Mouse (Mus musculus) lung, postnatal 25 days (tissue): Measurements from ENCODE around the gene Agfg2.

Experiments used
- DNase-seq: peaks from one replicate; pipeline ENCODE4 v3.0.0; 2022; ENCODE audit warnings: low spot score

Gene Agfg2

DNA sequence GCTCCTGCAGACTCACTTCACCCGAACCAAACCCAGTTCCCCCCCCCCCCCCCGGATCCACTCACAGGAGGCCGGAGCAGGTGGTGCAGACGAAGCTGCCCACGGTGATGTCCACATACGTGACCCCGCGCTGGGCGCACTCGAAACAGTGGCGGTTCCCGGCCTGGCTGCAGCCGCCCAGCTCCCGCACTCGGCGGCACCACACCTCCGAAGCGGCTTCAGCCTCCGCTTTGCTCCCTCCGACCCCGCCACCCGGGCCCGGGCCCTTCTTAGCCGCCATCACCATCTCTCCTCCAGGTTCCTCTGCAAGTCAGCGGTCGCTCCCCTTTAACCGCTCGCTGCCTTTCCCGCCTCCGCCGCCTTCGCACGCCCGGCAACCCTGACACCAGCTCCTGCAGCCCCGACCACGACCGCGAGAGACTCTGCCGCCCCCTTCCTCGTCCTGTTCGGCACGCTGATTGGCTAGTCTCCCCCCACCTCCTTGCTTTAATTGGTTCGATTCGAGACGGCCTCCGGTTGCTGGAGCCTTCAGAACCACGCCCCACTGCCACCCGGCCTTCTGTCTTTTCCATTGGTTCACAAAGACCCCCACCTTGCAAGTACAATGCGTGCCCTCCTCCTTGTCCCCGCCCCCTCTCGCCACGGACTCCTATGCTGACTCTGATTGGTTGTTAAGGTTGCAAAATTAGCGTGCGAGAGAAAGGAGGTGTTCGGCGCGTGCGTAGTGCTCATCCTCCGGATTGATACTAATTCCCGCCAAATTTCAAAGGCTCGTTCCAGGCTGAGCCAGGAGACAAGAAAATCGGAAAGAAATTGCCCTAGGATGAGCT lies at the start of gene Agfg2:
TSS of gene Agfg2 (minus strand) at position 433 of the 830 bp plus-strand sequence.
- DNase-seq = peak; percentile 100

DNA sequence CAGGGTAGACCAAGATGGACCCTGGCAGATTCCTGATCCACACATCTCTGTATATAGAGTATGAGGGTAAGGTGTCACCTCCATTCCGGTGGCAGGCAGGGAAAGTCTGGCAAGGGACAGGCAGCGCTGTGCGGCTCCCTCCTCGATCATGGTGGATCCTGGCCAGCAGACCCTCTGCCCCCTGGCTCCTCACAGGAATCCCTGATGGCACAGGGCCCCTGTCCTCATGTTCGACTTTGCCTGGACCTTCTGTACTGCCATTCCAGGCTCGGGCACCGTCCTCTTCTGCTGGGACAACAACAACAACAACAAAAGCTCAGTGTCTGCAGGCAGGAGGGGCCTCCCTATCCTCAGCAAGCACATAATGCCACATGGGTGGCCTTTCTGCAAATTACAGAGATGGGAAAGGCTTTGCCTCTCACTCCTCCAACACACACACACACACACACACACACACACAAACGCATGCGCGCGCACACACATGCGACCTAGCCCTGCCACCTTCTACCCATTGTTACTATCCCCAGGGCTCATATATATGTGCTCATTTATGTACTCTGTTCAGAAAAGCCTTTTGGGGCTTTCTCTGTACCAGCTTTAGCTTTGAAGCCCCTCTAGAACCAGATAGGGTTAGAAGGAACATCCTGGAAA lies 49.2 kb upstream of the Agfg2 start:
- DNase-seq = no peak

GRCm38 (mm10) chr5:137726767-137727166 lies 42.2 kb upstream of the Agfg2 start:
- DNase-seq = no peak

DNA sequence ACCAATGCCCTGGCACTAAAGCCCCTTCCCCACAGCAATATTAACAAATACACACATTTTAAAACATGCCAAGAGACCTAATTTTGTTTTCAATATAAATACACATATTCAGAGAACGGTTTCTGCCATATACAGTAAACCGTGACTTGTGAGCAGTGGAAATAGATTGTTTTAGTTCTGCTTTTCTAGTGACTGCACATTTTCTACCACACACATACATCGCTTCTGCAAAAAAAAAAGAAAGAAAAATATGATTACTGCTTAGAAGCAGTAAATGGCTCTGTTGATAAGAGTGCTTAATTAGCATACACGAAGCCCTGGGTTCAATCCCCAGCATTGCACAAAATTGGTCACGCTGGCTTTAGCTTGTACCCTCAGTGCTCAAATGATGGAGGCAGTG lies 39.3 kb upstream of the Agfg2 start:
- no peak for DNase-seq

GRCm38 (mm10) chr5:137720558-137721164 lies 36.1 kb upstream of the Agfg2 start:
- peak; percentile 44 for DNase-seq

- DNase-seq = no peak
Observed at GRCm38 (mm10) chr5:137719088-137719487, 34.6 kb upstream of the Agfg2 start.

GRCm38 (mm10) chr5:137718020-137718790 lies 33.7 kb upstream of the Agfg2 start:
- peak; percentile 24 for DNase-seq

- no peak for DNase-seq
Observed at GRCm38 (mm10) chr5:137715685-137716084, 31.2 kb upstream of the Agfg2 start.

- no peak for DNase-seq
Observed at GRCm38 (mm10) chr5:137713454-137713853, 28.9 kb upstream of the Agfg2 start.

- peak; percentile 93 for DNase-seq
Observed at GRCm38 (mm10) chr5:137706913-137707633, 22.5 kb upstream of the Agfg2 start.

GRCm38 (mm10) chr5:137705242-137705641 lies 20.7 kb upstream of the Agfg2 start:
- DNase-seq = peak; percentile 22

DNA sequence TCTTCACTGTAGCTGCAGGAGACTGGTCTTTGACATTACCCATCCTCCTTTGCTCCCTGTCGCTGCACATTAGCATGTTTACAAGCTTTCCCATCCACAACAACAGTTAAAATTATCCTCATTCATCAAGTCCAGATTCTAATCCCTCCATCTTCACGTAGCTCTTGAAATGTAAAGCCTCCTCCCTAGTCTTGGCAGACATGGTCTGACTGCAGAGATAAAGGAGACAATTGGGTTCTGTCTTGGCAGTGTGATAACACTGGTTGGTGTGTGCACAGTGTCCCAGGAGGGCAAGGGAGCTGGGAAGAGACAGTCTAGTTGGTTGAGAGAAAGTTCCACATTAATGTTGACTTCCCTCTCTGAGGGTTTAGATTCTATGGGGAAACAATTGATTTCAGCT lies 15.3 kb upstream of the Agfg2 start:
- no peak for DNase-seq

DNA sequence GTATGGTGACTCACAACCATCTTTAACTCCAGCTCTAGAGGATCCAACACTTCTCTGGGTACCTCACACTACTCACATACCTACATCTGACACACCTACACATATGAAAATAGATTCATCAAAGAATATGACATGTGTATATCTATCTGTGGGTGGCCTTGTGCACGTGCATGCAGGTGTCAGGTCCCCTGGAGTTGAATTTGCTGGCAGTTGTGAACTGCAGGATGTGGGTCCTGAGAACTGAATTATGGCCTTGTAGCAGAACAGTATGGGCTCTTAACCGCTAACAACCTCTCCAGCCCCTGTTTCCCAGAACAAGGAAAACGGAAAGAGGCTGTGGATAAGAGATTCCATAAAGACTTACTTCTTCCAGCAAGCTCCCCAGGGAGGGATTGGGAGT lies 14.6 kb upstream of the Agfg2 start:
- no peak for DNase-seq

GRCm38 (mm10) chr5:137695930-137696329 lies 11.4 kb upstream of the Agfg2 start:
- DNase-seq = no peak

DNA sequence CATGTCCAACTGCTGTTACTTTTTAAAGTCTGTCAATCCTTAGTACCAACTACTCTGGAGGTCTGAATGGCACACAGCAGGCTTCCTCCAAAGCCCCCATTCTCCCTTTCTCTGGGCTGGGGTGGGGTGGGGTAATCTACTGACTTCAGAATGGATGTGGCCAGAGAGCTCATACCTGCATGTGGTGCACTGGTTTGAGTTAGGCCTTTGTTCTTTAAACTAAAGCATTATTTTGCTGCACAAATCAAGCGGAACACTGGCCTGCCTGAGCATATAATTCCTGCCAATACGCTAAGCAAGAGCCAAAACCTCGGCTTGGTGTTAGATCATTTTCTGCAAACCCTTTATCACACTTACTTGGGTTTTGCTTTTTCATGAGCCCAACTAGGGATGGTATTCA lies 10.3 kb upstream of the Agfg2 start:
- DNase-seq = no peak

- DNase-seq = no peak
Observed at GRCm38 (mm10) chr5:137691881-137692280, 7.4 kb upstream of the Agfg2 start.

DNA sequence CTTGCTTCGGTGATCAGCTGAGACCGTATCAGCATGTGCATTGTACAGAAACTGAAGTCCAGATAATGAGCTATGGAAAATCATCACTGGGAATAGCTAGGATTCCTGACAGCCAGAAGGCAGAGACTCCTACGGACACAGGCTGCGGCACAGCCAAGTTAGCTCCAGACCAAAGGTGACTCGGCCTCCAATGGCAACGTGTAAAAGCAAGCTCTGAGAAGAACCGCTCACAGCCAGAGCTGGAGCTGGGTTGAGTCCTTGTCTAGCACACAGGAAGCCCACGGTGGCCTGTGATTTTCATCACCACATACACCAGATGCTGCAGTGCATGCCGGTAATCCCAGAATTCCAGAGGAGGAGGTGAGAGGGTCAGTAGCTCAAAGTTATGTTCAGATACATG lies 6.0 kb upstream of the Agfg2 start:
- no peak for DNase-seq

DNA sequence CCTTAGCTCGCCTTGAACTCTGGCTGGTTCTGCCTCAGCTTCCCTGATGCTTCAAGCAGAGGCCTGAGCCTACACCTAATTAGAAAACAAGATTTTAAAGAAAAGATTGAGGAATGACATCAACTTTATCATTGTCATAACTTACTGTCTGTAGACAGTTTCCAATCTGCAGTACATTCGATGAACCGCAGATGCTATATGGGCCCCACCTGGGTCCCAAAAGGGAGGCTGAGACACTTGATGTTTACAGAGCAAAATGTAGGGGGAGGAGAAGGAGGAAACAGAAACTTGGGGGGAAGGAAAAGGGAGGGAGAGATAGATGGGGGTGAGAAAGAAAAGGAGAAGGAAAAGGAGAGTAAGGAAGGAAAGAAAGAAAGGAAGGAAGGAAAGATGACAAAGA lies 5.4 kb upstream of the Agfg2 start:
- no peak for DNase-seq

DNA sequence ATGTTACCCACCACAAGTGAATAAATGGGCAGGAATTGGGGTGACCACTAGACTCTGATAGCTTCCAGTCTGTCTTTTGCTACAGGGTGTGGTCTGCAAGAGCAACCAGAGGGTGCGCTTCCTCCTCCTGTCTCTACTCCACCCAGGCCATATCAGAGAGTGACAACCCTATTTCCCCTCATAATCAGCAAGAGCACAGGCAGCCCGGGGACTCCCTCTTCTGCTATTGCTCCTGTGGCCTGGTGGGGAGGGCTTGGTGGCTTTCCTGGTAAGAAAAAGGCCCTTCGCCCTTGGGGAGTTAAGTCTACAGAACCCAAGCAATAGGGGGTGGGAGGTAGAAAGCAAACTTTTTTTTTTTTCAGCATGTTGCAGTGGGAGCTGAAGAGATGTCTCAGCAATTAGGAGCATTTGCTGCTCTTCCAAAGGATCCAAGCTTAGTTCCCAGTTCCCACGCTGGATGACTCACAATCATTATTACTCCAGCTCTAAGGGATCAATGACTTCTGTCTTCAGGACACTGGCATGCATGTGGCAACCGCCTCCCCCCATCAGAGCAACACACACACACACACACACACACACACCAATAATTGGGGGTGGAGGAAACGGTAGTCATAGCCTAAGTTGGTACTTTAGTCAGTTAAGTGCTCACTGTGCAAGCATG lies 1.7 kb upstream of the Agfg2 start:
- peak; percentile 29 for DNase-seq

- no peak for DNase-seq
Observed at GRCm38 (mm10) chr5:137685653-137686052, 1.1 kb upstream of the Agfg2 start.
